Mouse (Mus musculus): ENCODE measurements around the gene Gja1. TPM values are rescaled to one million over a fixed set of nuclear protein-coding genes. Genes with fewer than 3 reads are reported as not detected.
A peak's percentile ranks its signal among the peaks of the same experiment; 100 is the strongest.
"Not testable (repeated sequence)": the region's sequence is repeated elsewhere in the genome, so short reads cannot be mapped to it uniquely, and the experiment has no call there.

Gene Gja1
- total and polyA plus RNA-seq, 3 experiments, result 156 to 429 (median 359) TPM

- peak overlapping the region; percentile 78 for H3K27ac ChIP-seq
- 45% methylated on average over 13 of the region's 13 CpGs for WGBS
- peak overlapping the region; percentile 12; the same call in 1 of the 2 replicates for H3K4me3 ChIP-seq
- peaks cover 8% of the 10 kb centered on the region for H3K4me1 ChIP-seq (ENCODE audit: control insufficient read depth, insufficient read depth, low read length)
- TF ChIP-seq POLR2A (IDR thresholded peaks at IDR 0.05; ENCODE audit: insufficient read depth, low read depth, low read length) (0 out of 2 replicates have a peak, but pooled peaks have one; percentile 17), CTCF (IDR thresholded peaks at IDR 0.05) (no peak), EP300 (IDR thresholded peaks at IDR 0.05; ENCODE audit: insufficient read depth, low read depth, low read length) (0 out of 2 replicates have a peak, but pooled peaks have one; percentile 39)
- peaks cover 1% of the 10 kb centered on the region for H3K79me2 ChIP-seq (replicated peaks; ENCODE audit: control insufficient read depth, insufficient read depth, low read length)
- peak in 1 of 2 experiments; percentile 9 for DNase-seq
- intact Hi-C loops (cut with DNase I), result no loop called here
- peaks cover 57% of the 10 kb centered on the region for H3K36me3 ChIP-seq (ENCODE audit: control insufficient read depth, insufficient read depth, low read length)
- H3K27me3 ChIP-seq (ENCODE audit: control insufficient read depth, insufficient read depth, low read length), result no peaks in the 10 kb centered on the region
- H3K9ac ChIP-seq (ENCODE audit: low read depth, low read length), result peak overlapping the region; percentile 15
These were observed 8.3 kb downstream of the Gja1 start for GRCm38 (mm10) chr10:56385195-56386109.

GRCm38 (mm10) chr10:56393095-56393784, 16.1 kb downstream of the Gja1 start:
- Histone ChIP-seq H3K9ac (ENCODE audit: low read depth, low read length) (no peak overlapping the region), H3K4me3 (no peak overlapping the region), H3K27ac (no peak overlapping the region), H3K79me2 (replicated peaks; ENCODE audit: control insufficient read depth, insufficient read depth, low read length) (no peaks in the 10 kb centered on the region), H3K4me1 (ENCODE audit: control insufficient read depth, insufficient read depth, low read length) (no peaks in the 10 kb centered on the region), H3K27me3 (ENCODE audit: control insufficient read depth, insufficient read depth, low read length) (no peaks in the 10 kb centered on the region), H3K36me3 (ENCODE audit: control insufficient read depth, insufficient read depth, low read length) (peaks cover 25% of the 10 kb centered on the region)
- intact Hi-C loops (cut with DNase I), result loop anchor here (5.0 kb wide), 1 partner anchor 74 kb away; no protein-coding TSS in a partner anchor
- TF ChIP-seq EP300 (IDR thresholded peaks at IDR 0.05; ENCODE audit: insufficient read depth, low read depth, low read length) (no peak), CTCF (IDR thresholded peaks at IDR 0.05) (no peak), POLR2A (IDR thresholded peaks at IDR 0.05; ENCODE audit: insufficient read depth, low read depth, low read length) (no peak)
- 56% methylated on average over 6 of the region's 6 CpGs for WGBS
- no peak for DNase-seq

- 89% methylated on average over 7 of the region's 7 CpGs for WGBS
- intact Hi-C loops (cut with DNase I), result loop anchor here (5.0 kb wide), 1 partner anchor 73 kb away; no protein-coding TSS in a partner anchor
These were observed 16.8 kb downstream of the Gja1 start for GRCm38 (mm10) chr10:56393815-56394417.

GRCm38 (mm10) chr10:56397875-56398274, 20.7 kb downstream of the Gja1 start:
- intact Hi-C loops (cut with DNase I), result no loop called here
- Histone ChIP-seq H3K36me3 (ENCODE audit: control insufficient read depth, insufficient read depth, low read length) (no peaks in the 10 kb centered on the region), H3K79me2 (replicated peaks; ENCODE audit: control insufficient read depth, insufficient read depth, low read length) (no peaks in the 10 kb centered on the region), H3K27me3 (ENCODE audit: control insufficient read depth, insufficient read depth, low read length) (no peaks in the 10 kb centered on the region), H3K27ac (no peak overlapping the region), H3K4me1 (ENCODE audit: control insufficient read depth, insufficient read depth, low read length) (no peaks in the 10 kb centered on the region), H3K9ac (ENCODE audit: low read depth, low read length) (no peak overlapping the region), H3K4me3 (no peak overlapping the region)
- TF ChIP-seq POLR2A (IDR thresholded peaks at IDR 0.05; ENCODE audit: insufficient read depth, low read depth, low read length) (no peak), EP300 (IDR thresholded peaks at IDR 0.05; ENCODE audit: insufficient read depth, low read depth, low read length) (no peak), CTCF (IDR thresholded peaks at IDR 0.05) (no peak)
- 84% methylated on average over 8 of the region's 8 CpGs for WGBS
- DNase-seq, result no peak

More at GRCm38 (mm10) chr10:56393815-56394417, 16.8 kb downstream of the Gja1 start:
- not testable (repeated sequence) for H3K4me3 ChIP-seq; H3K27me3 ChIP-seq (ENCODE audit: control insufficient read depth, insufficient read depth, low read length); H3K27ac ChIP-seq; DNase-seq; H3K4me1 ChIP-seq (ENCODE audit: control insufficient read depth, insufficient read depth, low read length); H3K9ac ChIP-seq (ENCODE audit: low read depth, low read length); H3K79me2 ChIP-seq (replicated peaks; ENCODE audit: control insufficient read depth, insufficient read depth, low read length)
- peaks cover 20% of the 10 kb centered on the region for H3K36me3 ChIP-seq (ENCODE audit: control insufficient read depth, insufficient read depth, low read length)

GRCm38 (mm10) chr10:56398310-56398709, 21.2 kb downstream of the Gja1 start:
- no peak overlapping the region for H3K4me3 ChIP-seq
- no peak for DNase-seq
- no peaks in the 10 kb centered on the region for H3K36me3 ChIP-seq (ENCODE audit: control insufficient read depth, insufficient read depth, low read length)
- H3K79me2 ChIP-seq (replicated peaks; ENCODE audit: control insufficient read depth, insufficient read depth, low read length), result no peaks in the 10 kb centered on the region
- TF ChIP-seq CTCF (IDR thresholded peaks at IDR 0.05) (no peak), POLR2A (IDR thresholded peaks at IDR 0.05; ENCODE audit: insufficient read depth, low read depth, low read length) (no peak), EP300 (IDR thresholded peaks at IDR 0.05; ENCODE audit: insufficient read depth, low read depth, low read length) (no peak)
- H3K9ac ChIP-seq (ENCODE audit: low read depth, low read length), result no peak overlapping the region
- H3K27ac ChIP-seq, result no peak overlapping the region
- intact Hi-C loops (cut with DNase I), result no loop called here
- H3K27me3 ChIP-seq (ENCODE audit: control insufficient read depth, insufficient read depth, low read length), result no peaks in the 10 kb centered on the region
- H3K4me1 ChIP-seq (ENCODE audit: control insufficient read depth, insufficient read depth, low read length), result no peaks in the 10 kb centered on the region
- 96% methylated on average over 2 of the region's 2 CpGs for WGBS

GRCm38 (mm10) chr10:56401396-56401795, 24.3 kb downstream of the Gja1 start:
- intact Hi-C loops (cut with DNase I); DNase-seq; H3K27ac ChIP-seq; H3K27me3 ChIP-seq (ENCODE audit: control insufficient read depth, insufficient read depth, low read length); H3K4me1 ChIP-seq (ENCODE audit: control insufficient read depth, insufficient read depth, low read length); H3K36me3 ChIP-seq (ENCODE audit: control insufficient read depth, insufficient read depth, low read length); H3K79me2 ChIP-seq (replicated peaks; ENCODE audit: control insufficient read depth, insufficient read depth, low read length); H3K9ac ChIP-seq (ENCODE audit: low read depth, low read length); H3K4me3 ChIP-seq: not testable (repeated sequence)
- 92% methylated on average over 8 of the region's 8 CpGs for WGBS
